Mouse (Mus musculus) intestine, embryonic 16.5 days (tissue): ENCODE measurements around the gene Tmf1. TPM values are rescaled to one million over a fixed set of nuclear protein-coding genes. Genes with fewer than 3 reads are reported as not detected.

Experiments
- ATAC-seq: fragments of 200-750 bp; cut with Nextera tagmentation; 2 replicates; pipeline ENCODE4 v1.8.0; 2017; ENCODE audit warnings: moderate TSS enrichment, moderate library complexity
- H3K27ac ChIP-seq: fragments of 300-500 bp; sonication (generic); 2 replicates; pipeline ENCODE4 v1.5.1; 2014; ENCODE audit warnings: mild to moderate bottlenecking, low read length
- H3K27me3 ChIP-seq: fragments of 300-500 bp; sonication (generic); replicated peaks from 2 replicates; pipeline ENCODE4 v1.6.1; 2014; ENCODE audit warnings: low read length, control low read depth, mixed read lengths; ENCODE audit not compliant: control insufficient read depth, insufficient read depth
- H3K36me3 ChIP-seq: fragments of 300-500 bp; sonication (generic); 2 replicates; pipeline ENCODE4 v1.6.1; 2014; ENCODE audit warnings: low read length, control low read depth; ENCODE audit not compliant: control insufficient read depth, insufficient read depth
- H3K4me1 ChIP-seq: fragments of 300-500 bp; sonication (generic); 2 replicates; pipeline ENCODE4 v1.6.1; 2014; ENCODE audit warnings: low read length, control low read depth, mixed read lengths; ENCODE audit not compliant: control insufficient read depth, insufficient read depth
- H3K4me2 ChIP-seq: fragments of 300-500 bp; sonication (generic); 2 replicates; pipeline ENCODE4 v1.6.1; 2014; ENCODE audit warnings: low read depth, low read length, control low read depth
- H3K4me3 ChIP-seq: fragments of 300-500 bp; sonication (generic); 2 replicates; pipeline ENCODE4 v1.5.1; 2014; ENCODE audit warnings: mild to moderate bottlenecking, low read length
- H3K9ac ChIP-seq: fragments of 300-500 bp; sonication (generic); 2 replicates; pipeline ENCODE4 v1.6.1; 2014; ENCODE audit warnings: low read depth, low read length
- H3K9me3 ChIP-seq: fragments of 300-500 bp; sonication (generic); 2 replicates; pipeline ENCODE4 v1.6.1; 2016; ENCODE audit warnings: low read length, control low read depth; ENCODE audit not compliant: control insufficient read depth
- WGBS: fragments of 180-500 bp; shearing (Covaris S2); extraction: QIAGEN DNeasy Blood & Tissue Kit; methylation state at CpG from one replicate; pipeline ENCODE4 v1.1.7; 2014; 5-methylcytosine and 5-hydroxymethylcytosine counted together
- polyA plus RNA-seq: library from polyadenylated mRNA; unstranded; fragments of >200 nt; fragmentation: Nextera tagmentation; extraction: Ambion mirVana; gene quantifications from 2 replicates; pipeline ENCODE4 v1.2.1, GENCODE M21; 2015

Tmf1 gene
- polyA plus RNA-seq, 1 experiment from 2014 or later = 23.3 TPM

DNA sequence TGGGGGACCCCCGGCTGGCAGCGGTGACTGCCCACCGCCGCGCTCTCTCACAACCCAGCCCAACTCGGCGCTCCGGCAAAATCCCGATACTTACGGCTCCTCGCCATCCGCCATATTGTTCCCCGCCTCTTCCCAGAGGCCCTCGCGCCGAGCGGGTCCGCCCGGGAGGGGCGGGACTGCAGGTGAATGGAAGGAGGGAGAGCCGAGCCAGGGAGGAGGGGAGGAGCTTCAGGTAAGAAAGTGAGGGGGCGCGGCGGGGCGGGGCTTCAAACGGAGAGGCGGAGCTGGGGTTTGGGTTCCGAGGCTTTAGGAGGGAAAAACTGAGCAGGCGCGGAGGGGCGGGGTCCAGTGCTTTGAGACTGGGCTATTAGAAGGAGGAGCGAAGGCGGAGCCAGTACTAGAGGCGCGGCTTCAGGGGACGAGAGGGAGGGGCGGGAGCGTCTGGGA, 26.5 kb upstream of the Tmf1 start, which contains the start of gene Uba3:
Gene Uba3, minus strand, starts transcription at position 209 of the 447 bp plus-strand sequence.
- Histone ChIP-seq H3K27ac (peak within 1 kb of the TSS; percentile 88), H3K4me3 (peak within 1 kb of the TSS; percentile 84), H3K27me3 (no peaks in the 10 kb centered on the region), H3K4me1 (peaks cover 8% of the 10 kb centered on the region), H3K9me3 (no peaks in the 10 kb centered on the region), H3K9ac (peak within 1 kb of the TSS; percentile 96), H3K36me3 (no peaks in the 10 kb centered on the region), H3K4me2 (peak within 1 kb of the TSS; percentile 50)
- under 1% methylated on average over 38 of the region's 38 CpGs for WGBS
- ATAC-seq = peak; percentile 98

DNA sequence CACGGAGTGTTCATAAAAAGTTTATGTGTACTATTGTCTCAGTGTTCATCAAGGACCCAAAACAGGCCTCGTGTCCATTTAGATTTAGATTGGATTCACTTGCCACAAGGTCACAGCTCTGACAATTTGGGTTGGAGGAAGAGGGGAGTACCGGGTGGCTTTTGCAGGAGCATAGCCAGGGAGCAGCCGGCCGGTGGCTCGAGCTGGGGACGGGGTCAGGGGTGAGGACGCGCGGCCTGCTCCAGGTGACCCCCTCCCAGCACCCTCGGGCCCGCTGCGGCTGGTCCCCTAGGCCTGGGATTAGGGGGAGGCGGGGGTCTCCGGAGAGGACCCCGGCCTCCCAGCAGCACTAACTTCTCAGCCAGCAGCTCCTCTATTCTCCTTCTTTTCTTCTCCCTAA, 26.0 kb upstream of the Tmf1 start:
- H3K27me3 ChIP-seq = no peaks in the 10 kb centered on the region
- WGBS = under 1% methylated on average over 15 of the region's 16 CpGs
- peak; percentile 66 for ATAC-seq

DNA sequence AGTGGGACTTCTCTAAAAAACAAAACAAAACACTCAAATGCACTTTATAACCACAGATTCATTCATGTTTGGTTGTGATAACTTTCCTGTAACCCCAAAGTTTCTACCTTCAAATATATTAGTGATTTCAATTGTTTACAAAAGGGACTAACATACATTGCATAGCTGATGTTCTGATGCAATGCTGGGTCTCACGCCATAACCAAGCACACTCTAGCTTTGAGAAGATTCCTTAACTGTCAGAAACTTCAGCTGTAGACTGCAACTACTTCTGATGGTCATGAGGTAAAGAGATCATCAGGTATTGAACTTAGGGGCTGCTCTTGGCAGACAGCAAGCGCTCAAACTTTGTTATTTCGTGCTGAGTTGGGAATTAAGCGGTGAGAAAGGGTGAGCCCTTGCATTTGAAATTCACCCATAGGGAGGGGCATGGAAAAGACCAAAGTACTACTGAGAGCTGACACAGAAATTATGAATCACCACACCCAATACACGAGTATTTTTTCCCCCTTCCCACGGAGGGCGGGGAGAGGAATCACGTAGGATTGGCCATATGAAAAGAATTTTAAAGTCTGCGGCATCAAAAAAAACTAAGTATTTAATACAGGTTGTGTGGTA, 25.4 kb upstream of the Tmf1 start:
- Histone ChIP-seq H3K9ac (peak overlapping the region; percentile 96), H3K4me2 (peak overlapping the region; percentile 50), H3K27me3 (no peaks in the 10 kb centered on the region), H3K9me3 (no peaks in the 10 kb centered on the region), H3K4me3 (peak overlapping the region; percentile 84), H3K4me1 (peaks cover 8% of the 10 kb centered on the region), H3K36me3 (no peaks in the 10 kb centered on the region), H3K27ac (0 out of 2 replicates have a peak overlapping the region, but pooled peaks have one; percentile 35)
- peak; percentile 35 for ATAC-seq
- 10% methylated on average over 9 of the region's 9 CpGs for WGBS

More for the DNA sequence above, 26.0 kb upstream of the Tmf1 start:
- no peaks in the 10 kb centered on the region for H3K36me3 ChIP-seq
- H3K4me2 ChIP-seq = peak overlapping the region; percentile 50
- H3K27ac ChIP-seq = peak overlapping the region; percentile 88
- no peaks in the 10 kb centered on the region for H3K9me3 ChIP-seq
- H3K4me3 ChIP-seq = peak overlapping the region; percentile 84
- H3K4me1 ChIP-seq = peaks cover 8% of the 10 kb centered on the region
- H3K9ac ChIP-seq = peak overlapping the region; percentile 96

DNA sequence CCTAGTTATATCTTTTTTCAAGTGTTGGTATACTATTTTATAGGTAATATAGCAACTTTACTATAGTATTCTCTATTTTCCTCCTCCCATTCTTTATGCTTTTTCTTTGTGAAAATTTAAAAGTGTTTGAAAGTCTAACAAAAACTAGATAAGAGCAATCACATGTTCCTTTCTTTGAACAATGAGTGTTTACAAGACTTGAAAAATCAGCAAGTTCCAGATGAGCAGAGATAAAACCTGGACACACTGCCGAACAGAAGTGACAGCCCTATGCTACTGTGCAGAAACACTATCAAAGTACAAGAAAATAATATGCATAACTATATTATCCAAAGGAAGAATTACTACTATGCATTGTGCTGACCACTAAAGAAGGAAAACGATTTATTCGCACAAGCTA, 23.6 kb upstream of the Tmf1 start:
- no peaks in the 10 kb centered on the region for H3K27me3 ChIP-seq
- peaks cover 8% of the 10 kb centered on the region for H3K4me1 ChIP-seq
- H3K9me3 ChIP-seq = no peaks in the 10 kb centered on the region
- H3K4me3 ChIP-seq = no peak overlapping the region
- WGBS = 74% methylated on average over 3 of the region's 3 CpGs
- H3K36me3 ChIP-seq = 0 out of 2 replicates have a peak, but pooled peaks cover 1% of the 10 kb centered on the region
- no peak for ATAC-seq
- no peak overlapping the region for H3K27ac ChIP-seq
- no peak overlapping the region for H3K9ac ChIP-seq
- no peak overlapping the region for H3K4me2 ChIP-seq

DNA sequence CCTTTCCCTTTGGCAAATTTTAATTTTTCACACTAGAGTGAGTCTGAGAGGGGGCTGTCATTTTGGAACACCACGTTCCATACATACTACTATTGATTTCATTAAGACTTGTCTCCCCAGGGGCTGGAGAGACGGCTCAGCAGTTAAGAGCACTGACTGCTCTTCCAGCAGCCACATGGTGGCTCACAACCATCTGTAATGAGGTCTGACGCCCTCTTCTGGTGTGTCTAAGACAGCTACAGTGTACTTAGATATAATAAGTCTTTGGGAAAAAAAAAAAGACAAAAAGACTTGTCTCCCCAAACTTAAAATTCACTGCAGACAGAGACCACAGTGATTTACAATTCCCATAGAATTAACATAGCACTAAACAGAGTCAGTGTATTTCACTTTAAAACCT, 21.5 kb upstream of the Tmf1 start:
- WGBS = 64% methylated on average over 3 of the region's 3 CpGs
- H3K9ac ChIP-seq = no peak overlapping the region
- H3K27me3 ChIP-seq = no peaks in the 10 kb centered on the region
- no peak overlapping the region for H3K27ac ChIP-seq
- peaks cover 8% of the 10 kb centered on the region for H3K4me1 ChIP-seq
- H3K36me3 ChIP-seq = peaks cover 8% of the 10 kb centered on the region; the same call in 1 of the 2 replicates
- H3K4me3 ChIP-seq = no peak overlapping the region
- no peak for ATAC-seq
- H3K9me3 ChIP-seq = no peaks in the 10 kb centered on the region
- no peak overlapping the region for H3K4me2 ChIP-seq

DNA sequence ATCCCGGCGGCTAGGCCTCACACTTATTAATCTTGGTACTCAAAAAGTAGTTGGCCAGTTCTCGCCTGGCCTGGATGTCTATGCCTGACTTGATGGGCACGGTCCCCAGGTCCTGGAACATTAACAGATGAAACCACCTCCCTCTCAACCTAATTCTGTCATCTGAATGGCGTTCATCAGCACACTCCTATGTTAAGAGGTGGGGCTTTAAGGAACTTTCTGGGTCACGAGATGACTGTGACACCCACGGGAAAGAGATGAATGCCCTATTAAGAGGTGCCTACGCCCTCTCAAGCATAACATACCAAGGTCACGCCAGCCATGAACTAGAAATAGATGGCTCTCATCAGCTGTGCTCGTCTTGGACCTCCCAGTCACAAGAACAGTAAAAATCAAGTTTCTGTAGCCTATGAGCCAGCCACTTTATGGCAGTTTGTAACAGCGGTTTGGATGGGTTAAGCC, 476 bp upstream of the Tmf1 start:
- peaks cover 16% of the 10 kb centered on the region for H3K4me1 ChIP-seq
- H3K27me3 ChIP-seq = no peaks in the 10 kb centered on the region
- peak overlapping the region; percentile 80 for H3K4me2 ChIP-seq
- H3K36me3 ChIP-seq = 0 out of 2 replicates have a peak, but pooled peaks cover 2% of the 10 kb centered on the region
- peak overlapping the region; percentile 90 for H3K27ac ChIP-seq
- 8% methylated on average over 11 of the region's 11 CpGs for WGBS
- H3K9me3 ChIP-seq = no peaks in the 10 kb centered on the region
- H3K4me3 ChIP-seq = peak overlapping the region; percentile 98
- ATAC-seq = peak; percentile 79
- H3K9ac ChIP-seq = peak overlapping the region; percentile 97

DNA sequence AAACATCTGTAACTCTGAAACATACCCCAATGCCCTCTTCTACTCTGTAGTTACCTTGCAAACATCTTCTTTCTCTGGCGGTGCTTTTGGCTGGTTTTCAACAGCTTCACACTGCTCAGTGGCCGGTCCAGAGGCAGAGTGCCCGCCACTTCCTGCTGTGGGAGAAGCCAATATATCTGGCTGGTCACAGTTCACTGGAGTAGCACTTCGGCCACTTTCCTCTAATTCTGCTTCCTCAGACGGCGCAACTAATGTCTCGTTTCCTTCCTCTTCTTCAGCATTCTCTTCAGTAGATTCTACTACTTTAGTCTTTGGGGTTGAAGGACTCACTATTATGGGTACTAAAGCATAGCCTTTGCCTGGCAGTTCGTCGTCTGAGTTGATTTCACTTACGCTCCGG, 3.2 kb downstream of the Tmf1 start:
- no peak overlapping the region for H3K4me2 ChIP-seq
- H3K9ac ChIP-seq = no peak overlapping the region
- 80% methylated on average over 11 of the region's 11 CpGs for WGBS
- H3K4me3 ChIP-seq = no peak overlapping the region
- peaks cover 16% of the 10 kb centered on the region for H3K4me1 ChIP-seq
- peaks cover 10% of the 10 kb centered on the region for H3K36me3 ChIP-seq
- H3K27me3 ChIP-seq = no peaks in the 10 kb centered on the region
- H3K9me3 ChIP-seq = no peaks in the 10 kb centered on the region
- no peak overlapping the region for H3K27ac ChIP-seq
- no peak for ATAC-seq

DNA sequence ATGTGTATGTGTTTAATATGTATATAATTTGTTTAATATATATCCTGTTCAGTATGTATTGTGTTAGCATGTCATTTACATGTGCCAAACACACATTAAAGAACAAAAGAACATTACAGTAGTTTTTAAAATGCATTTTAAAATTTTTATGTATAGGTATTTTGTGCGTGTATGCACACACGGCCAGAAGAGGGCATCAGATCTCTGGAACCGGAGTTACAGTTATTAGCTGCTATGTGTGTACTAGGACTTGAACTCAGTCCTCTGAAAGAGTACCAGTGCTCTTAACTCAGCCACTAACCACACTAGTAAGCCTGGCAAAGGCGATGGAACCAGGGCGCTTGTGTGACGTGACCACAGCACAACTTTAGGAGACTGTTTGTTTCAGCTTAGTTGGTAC, 28.8 kb downstream of the Tmf1 start:
- no peaks in the 10 kb centered on the region for H3K36me3 ChIP-seq
- no peaks in the 10 kb centered on the region for H3K27me3 ChIP-seq
- WGBS = 83% methylated on average over 6 of the region's 6 CpGs
- no peak for ATAC-seq
- no peaks in the 10 kb centered on the region for H3K9me3 ChIP-seq
- peaks cover 17% of the 10 kb centered on the region for H3K4me1 ChIP-seq
- no peak overlapping the region for H3K4me2 ChIP-seq
- H3K4me3 ChIP-seq = no peak overlapping the region
- no peak overlapping the region for H3K27ac ChIP-seq
- no peak overlapping the region for H3K9ac ChIP-seq

DNA sequence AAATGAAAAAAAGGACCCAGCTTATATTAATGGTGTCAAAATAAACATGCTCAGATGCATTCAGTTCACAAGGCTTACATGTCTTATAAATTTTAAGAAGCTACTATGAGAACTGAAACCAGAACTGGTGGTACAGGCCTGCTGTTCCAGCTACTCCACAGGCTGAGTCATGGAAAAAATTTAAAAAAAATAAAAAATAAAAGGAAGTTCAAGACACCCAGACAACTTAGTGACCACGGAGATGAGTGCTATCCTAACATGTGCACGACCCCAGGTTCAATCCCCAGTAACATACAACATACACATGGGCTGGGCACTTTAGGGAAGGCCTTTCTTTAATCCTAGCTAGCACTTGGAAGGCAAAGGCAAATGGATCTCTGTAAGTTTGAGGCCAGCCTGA, 29.2 kb downstream of the Tmf1 start:
- Histone ChIP-seq H3K27ac (no peak overlapping the region), H3K27me3 (no peaks in the 10 kb centered on the region), H3K9ac (no peak overlapping the region), H3K36me3 (no peaks in the 10 kb centered on the region), H3K4me2 (no peak overlapping the region), H3K4me3 (no peak overlapping the region), H3K9me3 (no peaks in the 10 kb centered on the region), H3K4me1 (peaks cover 17% of the 10 kb centered on the region)
- ATAC-seq = no peak
- WGBS = 72% methylated on average over 2 of the region's 2 CpGs
